Mouse (Mus musculus) right cerebral cortex, postnatal 10 days (tissue): Measurements from ENCODE around the gene Ccser1.

Source experiments
- DNase-seq, 2 experiments: peaks; one replicate each; pipeline ENCODE4 v3.0.0; 2021; ENCODE audit warnings: low spot score in 2 of 2

Gene Ccser1

GRCm38 (mm10) chr6:61179949-61180755 lies at the start of gene Ccser1:
Gene Ccser1, plus strand, starts transcription at chr6:61180324.
- peak; percentile 71 to 74 for DNase-seq

- no peak for DNase-seq
Observed at GRCm38 (mm10) chr6:61136436-61136835, 43.7 kb upstream of the Ccser1 start.

GRCm38 (mm10) chr6:61143031-61143430 lies 37.1 kb upstream of the Ccser1 start:
- no peak for DNase-seq

- DNase-seq: no peak
Observed at GRCm38 (mm10) chr6:61152924-61153323, 27.2 kb upstream of the Ccser1 start.

GRCm38 (mm10) chr6:61154654-61155053 lies 25.5 kb upstream of the Ccser1 start:
- DNase-seq: no peak

GRCm38 (mm10) chr6:61155059-61155629 lies 25.0 kb upstream of the Ccser1 start:
- no peak for DNase-seq

- DNase-seq: no peak
Observed at GRCm38 (mm10) chr6:61155718-61156117, 24.4 kb upstream of the Ccser1 start.

- DNase-seq: peak in 1 of 2 experiments; percentile 41
Observed at GRCm38 (mm10) chr6:61162117-61162516, 18.0 kb upstream of the Ccser1 start.

- DNase-seq: no peak
Observed at GRCm38 (mm10) chr6:61166891-61167290, 13.2 kb upstream of the Ccser1 start.

GRCm38 (mm10) chr6:61176126-61176525 lies 4.0 kb upstream of the Ccser1 start:
- DNase-seq: no peak

- no peak for DNase-seq
Observed at GRCm38 (mm10) chr6:61177476-61177875, 2.6 kb upstream of the Ccser1 start.

GRCm38 (mm10) chr6:61179641-61179948 lies 529 bp upstream of the Ccser1 start:
- DNase-seq: no peak

- DNase-seq: peak; percentile 64 to 66
Observed at GRCm38 (mm10) chr6:61180756-61181191, 650 bp downstream of the Ccser1 start.

GRCm38 (mm10) chr6:61189029-61189428 lies 8.9 kb downstream of the Ccser1 start:
- DNase-seq: no peak

- DNase-seq: peak in 1 of 2 experiments; percentile 36
Observed at GRCm38 (mm10) chr6:61191597-61192386, 11.7 kb downstream of the Ccser1 start.

- DNase-seq: no peak
Observed at GRCm38 (mm10) chr6:61203344-61203743, 23.2 kb downstream of the Ccser1 start.

GRCm38 (mm10) chr6:61206042-61206441 lies 25.9 kb downstream of the Ccser1 start:
- DNase-seq: no peak

GRCm38 (mm10) chr6:61206619-61207018 lies 26.5 kb downstream of the Ccser1 start:
- no peak for DNase-seq

- no peak for DNase-seq
Observed at GRCm38 (mm10) chr6:61210061-61210737, 30.1 kb downstream of the Ccser1 start.

- DNase-seq: no peak
Observed at GRCm38 (mm10) chr6:61215705-61216104, 35.6 kb downstream of the Ccser1 start.

GRCm38 (mm10) chr6:61216514-61216913 lies 36.4 kb downstream of the Ccser1 start:
- no peak for DNase-seq

- no peak for DNase-seq
Observed at GRCm38 (mm10) chr6:61217717-61218116, 37.6 kb downstream of the Ccser1 start.
